Mouse (Mus musculus): ENCODE measurements around the gene Mthfsd. TPM values are rescaled to one million over a fixed set of nuclear protein-coding genes. Genes with fewer than 3 reads are reported as not detected.

Gene Mthfsd
- 10 to 100 TPM; 15.5 to 27.2 TPM for total RNA-seq (2023)

GRCm38 (mm10) chr8:121107668-121108656, at the start of gene Mthfsd:
Mthfsd (minus strand) TSS chr8:121108392.

GRCm38 (mm10) chr8:121127756-121128375, 19.7 kb upstream of the Mthfsd start, which contains the start of gene Foxl1:
Foxl1 (plus strand) TSS chr8:121127940.

GRCm38 (mm10) chr8:121115948-121116347, 7.8 kb upstream of the Mthfsd start, which contains the start of gene Foxc2:
Foxc2 (plus strand) TSS chr8:121116171.

DNA sequence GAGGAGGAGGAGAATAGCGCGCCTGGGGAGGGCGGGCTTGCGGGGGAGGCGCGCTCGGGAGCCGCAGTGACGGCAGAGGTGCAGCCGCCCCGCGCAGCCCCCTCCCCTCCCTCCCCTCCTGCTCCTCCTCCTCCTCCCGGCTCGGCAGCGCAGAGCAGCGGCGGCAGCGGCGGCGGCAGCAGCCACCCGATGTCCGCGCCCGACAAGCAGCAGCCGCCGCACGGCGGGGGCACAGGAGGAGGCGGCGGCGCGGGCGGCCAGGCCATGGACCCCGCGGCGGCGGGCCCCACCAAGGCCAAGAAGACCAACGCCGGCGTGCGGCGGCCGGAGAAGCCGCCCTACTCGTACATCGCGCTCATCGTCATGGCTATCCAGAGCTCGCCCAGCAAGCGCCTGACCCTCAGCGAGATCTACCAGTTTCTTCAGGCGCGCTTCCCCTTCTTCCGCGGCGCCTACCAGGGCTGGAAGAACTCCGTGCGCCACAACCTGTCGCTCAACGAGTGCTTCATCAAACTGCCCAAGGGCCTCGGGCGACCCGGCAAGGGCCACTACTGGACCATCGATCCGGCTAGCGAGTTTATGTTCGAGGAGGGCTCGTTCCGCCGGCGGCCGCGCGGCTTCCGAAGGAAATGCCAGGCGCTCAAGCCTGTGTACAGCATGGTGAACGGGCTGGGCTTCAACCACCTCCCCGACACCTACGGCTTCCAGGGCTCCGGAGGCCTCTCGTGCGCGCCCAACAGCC, 23.8 kb downstream of the Mthfsd start, which contains the start of gene Foxf1:
Foxf1 (plus strand) TSS at position 177 of the 742 bp plus-strand sequence.

Other genes with a start within 250 kb of the Mthfsd start
- not detected for gene Foxf1, start 24.0 kb downstream of the Mthfsd start, total RNA-seq (2023)
- gene Foxc2, start 7.8 kb upstream of the Mthfsd start, total RNA-seq (2023) = not detected
- not detected for gene Foxl1, start 19.5 kb upstream of the Mthfsd start, total RNA-seq (2023)